Mouse (Mus musculus): ENCODE measurements around the gene Zfp692.
A peak's percentile ranks its signal among the peaks of the same experiment; 100 is the strongest.
"Not testable (repeated sequence)": the region's sequence is repeated elsewhere in the genome, so short reads cannot be mapped to it uniquely, and the experiment has no call there.

Gene Zfp692

DNA sequence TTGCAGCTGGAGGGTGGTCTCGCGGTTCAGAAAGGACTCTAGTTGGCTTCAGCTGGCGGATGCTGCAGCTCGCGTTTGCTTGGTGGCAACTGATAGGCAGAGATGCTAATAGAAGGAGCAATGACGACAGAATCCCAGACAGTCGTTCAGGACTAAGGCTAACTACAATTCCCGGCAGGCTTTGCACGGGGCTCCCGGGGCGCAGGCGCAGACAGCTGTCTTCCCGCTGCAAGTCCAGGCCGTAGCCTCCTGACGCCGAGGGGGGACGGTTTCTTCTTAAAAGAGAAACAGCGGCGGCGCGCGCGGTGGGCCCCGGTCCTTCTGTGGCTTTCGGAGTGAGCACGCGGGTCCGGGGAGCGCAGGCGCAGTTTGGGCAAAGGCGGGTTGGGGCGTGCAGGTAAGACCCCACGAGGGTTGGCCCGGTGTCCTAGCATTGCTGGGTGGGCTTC lies at the start of gene Zfp692:
Gene Zfp692, plus strand, starts transcription at position 210 of the 449 bp plus-strand sequence.
- peak; percentile 91 to 93 for DNase-seq (ENCODE audit: low spot score in 2 of 2)

DNA sequence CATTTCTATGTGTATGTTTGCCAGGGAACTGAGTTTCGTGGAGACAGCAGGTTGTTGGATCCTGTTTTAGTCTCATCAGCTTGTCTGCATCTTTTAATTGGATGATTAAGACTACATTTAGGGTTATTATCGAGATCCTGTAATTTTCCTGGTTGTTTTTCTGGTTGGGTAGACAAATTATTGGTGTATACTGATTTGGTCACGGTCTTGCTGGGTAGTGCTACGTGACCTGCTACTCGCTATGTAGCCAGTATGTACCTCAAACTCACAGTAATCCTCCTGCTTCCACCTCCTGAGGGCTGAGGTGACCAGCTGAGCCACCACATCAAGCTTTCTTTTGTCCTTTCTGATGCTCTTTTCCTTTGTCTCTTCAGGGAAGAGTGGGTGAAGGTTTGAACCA lies 49.1 kb upstream of the Zfp692 start:
- no peak for DNase-seq (ENCODE audit: low spot score in 2 of 2)

DNA sequence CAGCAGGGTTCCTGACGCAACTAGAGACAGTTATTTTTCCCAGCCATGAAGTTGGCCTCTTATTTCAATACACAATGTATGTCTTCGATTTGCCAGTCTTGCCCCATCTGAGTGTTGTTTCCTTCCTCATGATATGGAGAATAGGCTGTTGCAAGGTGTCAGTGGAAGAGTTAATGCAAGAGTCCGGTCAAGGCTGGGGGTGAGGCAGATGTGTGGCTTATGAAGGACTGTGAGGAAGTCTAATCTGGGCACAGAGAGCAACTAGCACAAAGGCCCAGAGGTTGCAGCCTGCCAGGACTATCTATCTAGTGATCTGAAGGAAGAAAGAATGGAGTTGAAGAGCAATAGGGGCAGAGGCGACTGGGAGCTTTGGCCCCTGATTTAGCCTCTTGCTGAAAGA lies 46.7 kb upstream of the Zfp692 start:
- DNase-seq (ENCODE audit: low spot score in 2 of 2) = no peak

DNA sequence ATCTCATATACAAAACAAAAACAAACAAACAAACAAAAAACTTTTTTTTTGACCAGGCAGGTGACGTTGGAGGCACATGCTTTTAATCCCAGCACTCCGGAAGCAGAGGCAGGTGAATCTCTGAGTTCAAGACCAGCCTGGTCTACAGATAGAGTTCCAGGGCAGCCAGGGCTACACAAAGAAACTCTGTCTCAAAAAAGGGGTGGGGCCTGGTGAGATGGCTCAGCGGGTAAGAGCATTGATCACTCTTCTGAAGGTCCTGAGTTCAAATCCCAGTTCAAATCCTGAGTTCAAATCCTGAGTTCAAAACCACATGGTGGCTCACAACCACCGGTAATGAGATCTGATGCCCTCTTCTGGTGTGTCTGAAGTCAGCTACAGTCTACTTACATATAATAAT lies 45.0 kb upstream of the Zfp692 start:
- no peak for DNase-seq (ENCODE audit: low spot score in 2 of 2)

DNA sequence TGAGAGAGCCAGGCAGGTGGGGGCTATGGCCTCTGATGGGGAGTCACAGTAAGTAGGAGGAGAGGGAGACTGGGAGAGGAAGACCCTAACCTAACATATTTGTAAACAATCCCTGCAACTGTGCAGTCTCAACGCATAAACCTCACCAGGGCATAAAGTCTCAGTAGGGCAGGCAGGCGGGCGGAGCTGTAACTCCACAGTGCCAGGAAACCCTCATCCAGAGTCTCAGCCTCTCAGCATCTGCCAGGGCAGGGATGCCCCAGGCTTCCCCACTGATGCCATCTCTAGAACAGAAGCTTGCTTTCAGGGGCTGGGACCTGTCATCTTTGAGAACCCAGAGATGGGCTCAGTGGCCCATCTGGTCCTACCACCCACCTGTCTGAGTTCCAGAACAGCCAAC lies 44.5 kb upstream of the Zfp692 start:
- no peak for DNase-seq (ENCODE audit: low spot score in 2 of 2)

DNA sequence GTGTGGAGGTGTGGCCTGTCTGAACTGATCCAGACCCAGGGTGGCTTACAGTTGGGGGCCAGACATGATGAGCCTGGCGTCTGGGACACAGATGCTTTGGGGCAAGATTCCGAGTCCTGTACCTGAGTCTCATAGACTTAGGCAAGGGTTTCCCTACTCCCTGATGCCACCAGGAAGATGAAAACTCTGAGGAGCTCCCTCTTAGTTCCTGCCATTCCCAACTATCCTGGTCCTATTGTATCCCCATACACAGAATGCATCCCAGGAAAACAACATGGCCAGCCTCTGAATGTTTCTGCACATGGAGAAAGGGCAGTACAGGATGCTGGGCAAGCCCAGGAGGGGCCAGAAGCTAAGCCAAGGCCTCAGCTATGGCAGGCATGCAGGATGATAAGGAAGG lies 43.4 kb upstream of the Zfp692 start:
- DNase-seq (ENCODE audit: low spot score in 2 of 2) = no peak

DNA sequence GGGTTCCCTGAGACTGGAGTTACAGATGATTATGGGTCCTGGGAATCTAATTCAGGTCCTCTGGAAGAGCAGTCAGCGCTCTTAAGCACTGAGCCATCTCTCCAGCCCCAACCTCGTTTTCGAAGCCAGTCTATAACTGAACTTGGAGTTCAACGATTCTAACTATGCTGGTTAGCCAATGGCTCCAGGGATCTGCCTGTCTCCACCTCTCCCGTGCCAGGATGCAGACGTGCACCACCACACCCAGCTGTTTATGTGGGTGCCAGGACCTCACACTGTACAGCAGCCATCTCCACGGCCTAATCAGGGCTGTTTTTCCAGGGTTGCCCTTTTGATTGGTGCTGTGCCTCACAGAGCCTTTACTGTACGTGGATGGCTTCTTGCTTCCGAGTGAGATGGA lies 42.3 kb upstream of the Zfp692 start:
- DNase-seq (ENCODE audit: low spot score in 2 of 2) = no peak

DNA sequence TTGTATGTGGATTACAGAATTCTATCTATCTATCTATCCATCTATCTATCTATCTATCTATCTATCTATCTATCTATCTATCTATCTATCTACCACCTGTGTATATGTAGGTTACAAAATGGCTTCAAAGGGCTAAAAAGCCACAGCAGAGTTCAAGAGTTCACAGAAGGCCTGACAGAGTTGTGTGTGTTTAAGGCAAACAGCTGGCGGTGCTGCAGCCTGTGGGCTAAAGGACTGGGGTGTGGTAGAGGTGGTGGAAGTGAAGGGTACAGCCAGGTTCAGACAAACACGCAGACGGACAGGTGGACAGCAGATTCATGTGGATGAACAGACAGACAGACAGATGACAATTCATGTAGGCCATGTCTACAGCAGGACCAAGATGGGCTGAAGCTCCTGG lies 38.6 kb upstream of the Zfp692 start:
- DNase-seq (ENCODE audit: low spot score in 2 of 2) = no peak

DNA sequence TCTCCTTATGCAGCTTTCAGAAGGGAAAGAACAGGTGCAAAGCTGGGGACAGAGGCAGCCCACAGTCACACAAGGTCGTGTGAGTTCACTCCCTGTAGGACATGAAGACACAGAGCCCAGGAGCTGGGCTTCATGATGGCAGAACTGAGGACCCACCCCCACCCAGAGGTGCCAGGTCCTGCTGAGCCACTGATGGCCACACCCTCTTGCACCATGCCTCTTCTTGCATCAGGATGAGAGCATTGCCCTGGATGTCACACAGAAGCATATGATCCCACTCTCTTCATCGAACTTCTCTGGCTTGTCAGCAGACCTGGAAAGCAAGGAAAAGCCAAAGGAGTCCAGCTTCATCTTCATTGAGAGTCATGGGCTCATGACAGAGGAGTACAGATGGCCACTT lies 32.3 kb upstream of the Zfp692 start, which contains the start of gene 4930438A08Rik:
Gene 4930438A08Rik, plus strand, starts transcription at position 228 of the 400 bp plus-strand sequence.
- DNase-seq (ENCODE audit: low spot score in 2 of 2) = no peak

DNA sequence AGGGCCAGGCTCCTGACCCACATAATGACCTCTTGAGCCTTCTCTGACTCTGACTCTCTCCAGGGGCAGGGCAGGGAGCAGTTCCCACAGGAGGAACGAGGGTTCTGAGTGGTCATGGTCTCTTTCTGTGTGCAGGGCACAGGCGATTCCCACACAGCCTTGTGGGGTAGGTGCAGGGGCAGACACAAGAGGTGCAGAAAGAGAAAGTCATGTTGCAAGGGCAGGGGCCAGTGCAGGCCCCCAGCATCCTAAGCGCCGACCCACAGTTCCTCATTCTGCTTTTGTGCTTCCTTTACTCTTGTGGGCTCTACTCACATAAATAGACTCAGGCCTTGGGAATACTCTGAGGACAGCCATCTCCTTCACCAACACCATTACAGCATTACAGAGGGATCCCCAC lies 31.1 kb upstream of the Zfp692 start:
- DNase-seq (ENCODE audit: low spot score in 2 of 2) = no peak

DNA sequence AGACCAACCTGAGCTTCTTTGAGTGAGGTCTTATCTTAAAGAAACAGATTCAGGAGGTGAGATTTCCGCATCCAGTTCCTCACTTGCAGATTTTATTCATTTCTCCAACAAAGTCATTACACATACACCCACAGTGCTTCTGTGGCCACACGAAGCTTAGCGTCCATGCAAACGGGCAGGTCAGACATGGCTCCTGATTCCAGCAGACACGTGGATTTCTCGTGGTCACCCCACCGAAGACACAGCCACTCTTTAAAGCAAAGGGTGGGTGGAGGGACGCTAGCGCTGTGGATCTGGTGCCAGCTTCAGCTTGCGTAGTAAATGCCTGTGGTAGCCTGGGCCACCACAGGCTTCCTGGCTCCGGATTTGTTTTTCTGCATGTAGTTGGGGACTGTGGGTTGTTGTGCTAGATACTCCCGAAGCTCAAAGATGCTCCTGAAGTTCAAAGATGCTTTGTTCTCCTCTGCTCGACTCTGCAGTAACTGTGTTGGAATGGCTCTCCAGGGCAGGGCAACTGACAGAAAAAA lies 24.8 kb upstream of the Zfp692 start:
- no peak for DNase-seq (ENCODE audit: low spot score in 2 of 2)

DNA sequence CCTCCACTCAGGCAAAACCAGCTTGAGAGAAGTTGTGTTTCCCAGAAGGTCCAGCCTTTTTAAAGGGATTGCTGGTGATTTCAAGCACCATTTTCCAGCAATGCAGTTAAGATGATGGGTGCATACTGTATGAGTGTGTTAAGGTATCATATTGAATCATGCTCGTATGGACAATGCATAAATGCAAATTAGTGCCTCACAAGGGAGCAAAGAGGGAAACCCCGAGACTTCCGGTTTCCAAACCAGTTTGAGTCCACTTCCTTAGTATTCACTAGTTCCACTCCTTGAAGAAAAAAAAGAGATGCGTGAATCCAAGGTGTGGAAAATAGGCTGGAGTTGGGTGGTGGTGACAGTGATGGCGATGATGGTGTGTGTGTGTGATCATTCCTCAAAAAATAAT lies 24.4 kb upstream of the Zfp692 start:
- no peak for DNase-seq (ENCODE audit: low spot score in 2 of 2)

DNA sequence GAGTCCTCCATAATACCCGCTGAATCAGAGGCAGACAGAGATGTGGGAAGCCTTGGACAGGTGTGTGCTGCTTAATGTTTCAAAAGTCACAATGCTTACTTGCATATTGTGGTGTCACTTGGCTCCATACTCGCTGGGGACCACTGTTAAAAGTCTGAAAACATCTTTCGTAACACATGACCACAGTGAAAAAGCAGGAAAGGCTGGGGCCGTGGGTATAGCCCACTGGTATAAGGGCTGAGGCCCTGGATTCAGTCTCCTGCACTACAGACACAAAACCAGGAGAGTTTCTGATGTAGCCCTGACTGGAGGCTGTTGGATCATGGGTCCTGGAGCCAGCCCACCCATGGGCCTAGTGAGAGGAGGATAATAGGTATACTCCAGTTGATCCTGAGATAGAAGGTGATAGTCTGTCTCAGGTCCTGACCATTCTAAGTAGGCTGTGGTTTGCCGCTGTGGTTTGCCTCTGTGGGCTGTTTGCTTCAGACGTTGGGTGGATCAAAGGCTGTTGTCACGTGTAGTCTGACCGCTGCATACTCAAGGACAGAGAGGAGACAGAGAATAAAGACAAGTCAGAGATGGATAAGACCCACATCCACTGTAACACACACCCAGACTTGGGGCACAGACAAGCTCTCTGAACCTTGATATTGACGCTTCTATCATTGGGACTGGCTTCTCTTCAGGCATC lies 16.7 kb upstream of the Zfp692 start:
- no peak for DNase-seq (ENCODE audit: low spot score in 2 of 2)

DNA sequence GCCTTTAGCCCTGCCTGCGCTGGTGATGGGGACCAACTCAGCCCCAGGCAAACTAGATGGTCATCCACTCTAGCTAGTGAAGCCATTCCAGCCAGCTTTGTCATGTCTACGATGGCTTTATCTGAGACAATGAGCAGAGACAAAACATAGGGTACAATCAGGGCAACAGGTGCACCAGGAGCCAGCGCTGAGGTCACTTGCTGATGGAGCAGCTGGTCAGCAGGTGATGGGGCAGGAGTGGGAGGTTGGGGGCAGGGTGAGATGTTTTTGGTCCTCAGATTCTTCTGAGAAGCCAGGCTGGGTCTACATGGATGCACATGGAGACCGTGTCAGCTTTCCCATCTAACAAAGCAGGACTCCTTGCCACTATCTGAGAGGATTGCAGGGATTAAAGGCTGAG lies 16.1 kb upstream of the Zfp692 start:
- no peak for DNase-seq (ENCODE audit: low spot score in 2 of 2)

DNA sequence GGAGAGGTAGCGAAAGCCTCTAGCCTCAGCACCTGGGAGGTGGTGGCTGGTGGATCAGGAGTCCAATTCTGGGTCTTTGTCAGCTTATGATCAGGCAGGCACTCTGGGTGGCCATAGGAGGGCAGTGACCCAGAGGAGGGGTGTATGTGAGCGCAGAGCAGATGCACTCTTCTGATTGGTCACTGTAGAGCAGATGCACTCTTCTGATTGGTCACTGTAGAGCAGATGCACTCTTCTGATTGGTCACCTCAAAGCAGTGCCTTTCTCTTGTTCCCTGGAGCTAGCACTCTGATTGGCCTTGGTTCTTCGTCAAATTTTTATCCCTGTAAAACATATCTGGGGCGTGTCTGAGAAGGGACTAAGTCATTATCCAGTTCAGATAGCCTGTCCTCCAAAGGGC lies 14.1 kb upstream of the Zfp692 start:
- no peak for DNase-seq (ENCODE audit: low spot score in 2 of 2)

DNA sequence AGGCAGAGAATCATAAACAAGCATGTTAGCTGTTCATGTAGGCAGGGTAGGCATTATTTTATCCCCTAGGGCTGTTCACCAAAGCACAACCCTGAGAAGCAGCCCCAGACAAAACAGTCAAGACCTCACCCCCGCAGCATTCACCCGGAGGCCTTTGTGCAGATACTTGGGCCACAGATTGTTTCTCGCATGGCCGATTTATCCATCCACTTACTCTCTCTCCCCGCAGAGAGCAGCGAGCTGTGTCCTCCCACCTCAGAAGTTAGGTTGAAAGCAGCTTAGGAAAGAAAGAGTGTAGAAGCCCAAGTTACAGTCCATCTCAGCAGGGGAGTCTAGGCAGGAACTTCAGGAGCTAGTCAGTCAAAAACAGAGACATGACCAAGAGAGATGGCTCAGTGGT lies 9.5 kb upstream of the Zfp692 start:
- no peak for DNase-seq (ENCODE audit: low spot score in 2 of 2)

DNA sequence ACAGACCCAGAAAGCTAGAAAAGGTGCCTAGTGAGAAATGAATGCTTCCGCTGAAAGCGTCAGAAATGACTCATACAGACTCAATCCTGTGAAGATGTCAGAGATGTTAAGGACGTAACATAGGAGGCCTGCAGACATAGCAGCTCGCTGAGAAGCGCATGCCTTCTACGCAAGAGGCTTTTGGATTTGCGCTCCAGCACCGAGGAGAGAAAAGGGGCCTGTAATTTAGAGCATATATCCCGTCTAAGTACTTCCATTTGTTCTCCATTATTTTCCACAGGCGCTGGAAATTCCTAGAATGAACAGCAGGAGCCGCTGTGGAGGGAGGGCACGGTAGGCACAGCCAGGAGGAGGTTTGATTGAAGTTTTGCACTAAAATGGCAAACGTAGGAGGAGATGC lies 5.8 kb upstream of the Zfp692 start:
- DNase-seq (ENCODE audit: low spot score in 2 of 2) = peak in 1 of 2 experiments; percentile 47

DNA sequence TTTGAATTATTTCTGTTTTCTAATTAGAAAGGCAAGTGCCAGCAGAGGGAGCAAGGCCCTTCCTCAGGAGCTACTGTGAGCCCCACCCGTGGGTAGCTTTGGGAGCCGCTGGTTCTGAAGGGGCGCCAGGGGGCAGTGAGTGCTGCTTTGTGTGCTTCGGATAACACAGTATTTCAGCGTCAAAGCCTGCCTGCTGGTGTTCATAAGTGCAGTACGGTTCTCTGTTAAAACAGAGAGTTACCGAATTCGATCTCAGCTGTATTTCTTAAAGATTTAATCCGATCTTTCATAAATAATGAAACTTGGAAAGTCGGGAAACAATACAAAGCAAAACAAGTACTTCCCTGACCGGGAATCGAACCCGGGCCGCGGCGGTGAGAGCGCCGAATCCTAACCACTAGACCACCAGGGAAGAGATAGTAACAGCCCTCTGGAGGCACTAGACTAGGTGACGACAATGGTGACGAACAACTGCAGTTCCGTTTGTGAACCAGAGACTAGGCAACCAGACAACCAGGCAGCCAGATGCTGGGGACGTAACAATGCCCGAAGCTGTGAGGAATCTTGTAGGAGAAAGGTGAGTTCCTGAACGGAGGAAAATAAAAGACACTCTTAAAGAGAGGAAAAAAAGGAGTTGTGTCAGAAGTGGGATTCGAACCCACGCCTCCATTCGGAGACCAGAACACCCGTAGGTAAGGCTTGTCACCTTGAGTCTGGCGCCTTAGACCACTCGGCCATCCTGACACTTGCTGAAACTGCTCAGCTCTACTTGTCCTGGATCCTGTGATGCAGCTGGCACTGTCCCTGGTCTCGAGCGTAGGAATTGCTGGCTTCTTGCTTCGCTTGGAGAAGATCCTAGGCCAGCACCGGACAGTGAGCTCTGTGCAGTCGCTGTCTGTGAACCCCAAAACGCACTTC lies 4.8 kb upstream of the Zfp692 start:
- peak; percentile 93 to 96 for DNase-seq (ENCODE audit: low spot score in 2 of 2)

DNA sequence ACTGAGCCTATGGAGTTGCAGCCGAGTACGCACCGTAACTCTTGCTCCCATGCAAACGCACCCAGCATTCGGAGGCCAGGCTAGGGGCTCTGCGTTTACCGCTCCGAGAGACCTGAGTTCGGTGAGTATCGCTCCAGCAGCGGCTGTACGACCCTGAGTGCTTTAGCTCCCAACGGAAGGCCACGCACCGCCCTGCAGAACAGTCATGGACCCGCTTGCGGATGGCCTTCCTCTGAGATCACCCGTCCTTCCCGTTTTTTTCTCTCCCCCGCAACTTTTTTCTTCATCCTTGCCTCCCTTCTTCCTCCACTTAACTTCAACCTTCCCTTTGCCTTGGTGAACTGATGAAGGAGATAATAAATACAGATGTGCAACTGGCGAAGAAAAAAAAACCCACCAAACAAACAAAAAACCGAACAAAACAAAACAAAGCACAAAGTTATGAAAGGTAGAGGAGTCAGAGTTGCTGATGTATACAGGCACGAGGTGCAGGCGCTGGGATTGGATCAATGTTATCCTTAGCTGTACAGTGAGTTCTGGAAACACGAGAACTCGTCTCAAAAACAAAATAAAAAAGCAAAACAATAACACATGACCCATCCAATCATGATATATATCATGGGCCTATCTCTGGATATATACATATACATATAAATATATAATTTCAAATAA lies 4.0 kb upstream of the Zfp692 start:
- DNase-seq (ENCODE audit: low spot score in 2 of 2) = no peak

DNA sequence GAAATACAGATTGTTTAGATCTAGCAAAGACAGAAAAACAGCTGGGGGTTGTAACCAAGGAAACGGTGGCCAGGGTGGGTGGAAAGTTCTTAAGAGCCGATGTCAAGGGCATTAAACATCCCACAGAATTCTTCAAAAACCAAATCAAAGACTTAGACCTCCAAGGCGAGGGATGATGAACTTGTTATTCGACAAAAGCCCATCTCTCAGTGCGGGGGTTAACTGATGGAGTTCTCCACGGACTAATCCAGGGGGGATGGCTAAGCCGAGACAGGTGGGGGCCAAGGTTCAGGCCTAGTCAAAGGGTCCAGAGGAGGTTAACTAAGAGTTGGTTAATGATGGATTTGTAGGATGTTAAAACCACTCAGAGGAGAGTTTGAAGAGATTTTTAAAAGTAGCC lies 3.3 kb upstream of the Zfp692 start:
- DNase-seq (ENCODE audit: low spot score in 2 of 2) = no peak

DNA sequence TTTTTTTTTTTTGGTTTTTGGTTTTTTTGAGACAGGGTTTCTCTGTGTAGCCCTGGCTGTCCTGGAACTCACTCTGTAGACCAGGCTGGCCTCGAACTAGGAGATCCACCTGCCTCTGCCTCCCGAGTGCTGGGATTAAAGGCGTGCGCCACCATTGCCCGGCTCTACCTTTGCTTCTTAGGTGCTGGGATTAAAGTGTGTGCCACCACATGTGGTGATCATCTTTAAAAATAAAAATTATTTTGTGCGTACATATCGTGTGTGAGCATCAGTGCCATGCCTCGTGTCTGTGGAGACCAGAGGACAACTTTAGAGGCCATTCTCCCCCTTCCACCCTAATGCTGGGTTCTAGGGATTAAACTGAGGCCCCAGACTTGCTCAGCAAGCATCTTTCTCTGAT lies 1.6 kb upstream of the Zfp692 start:
- DNase-seq (ENCODE audit: low spot score in 2 of 2) = not testable (repeated sequence)

DNA sequence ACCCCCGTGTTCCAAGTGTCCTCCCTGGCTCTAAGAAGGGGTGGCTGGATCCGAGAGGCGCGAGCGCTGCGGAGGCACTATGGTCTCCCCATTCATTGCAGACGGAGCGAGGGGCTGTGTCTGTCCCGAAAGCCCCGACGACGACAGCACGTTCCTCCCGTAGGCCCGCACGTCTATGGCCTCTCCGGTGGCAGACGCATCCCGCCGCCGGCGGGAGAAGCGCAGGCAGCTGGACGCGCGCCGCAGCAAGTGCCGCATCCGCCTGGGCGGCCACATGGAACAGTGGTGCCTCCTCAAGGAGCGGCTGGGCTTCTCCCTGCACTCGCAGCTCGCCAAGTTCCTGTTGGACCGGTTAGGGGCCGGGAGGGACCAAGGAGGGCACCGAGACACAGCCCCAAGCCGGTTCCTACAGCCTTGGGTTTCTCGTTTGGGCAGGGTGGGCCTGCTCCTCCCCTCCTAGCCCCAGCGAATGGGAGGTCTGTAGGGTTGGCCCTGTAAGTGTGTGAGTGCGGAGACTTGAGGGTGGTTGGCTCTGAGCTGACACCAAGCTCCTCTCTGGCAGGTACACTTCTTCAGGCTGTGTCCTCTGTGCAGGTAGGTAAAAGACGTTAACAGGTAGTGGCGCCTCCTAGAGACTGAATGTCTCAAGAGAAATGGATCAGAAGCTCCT lies 677 bp downstream of the Zfp692 start:
- peak; percentile 71 to 75 for DNase-seq (ENCODE audit: low spot score in 2 of 2)

All from urinary bladder, postnatal 4 days (tissue).